Mouse (Mus musculus) neural tube, embryonic 11.5 days (tissue): ENCODE results near the gene Fance. TPM values are rescaled to one million over a fixed set of nuclear protein-coding genes. Genes with fewer than 3 reads are reported as not detected.

Experiments
- ATAC-seq: fragments of 200-750 bp; cut with Nextera tagmentation; 2 replicates; pipeline ENCODE4 v1.8.0; 2017; ENCODE audit warnings: moderate number of reproducible peaks, mild to moderate bottlenecking, moderate TSS enrichment, moderate library complexity; ENCODE audit not compliant: insufficient read depth, low FRiP score, low TSS enrichment
- DNase-seq: peaks from one replicate; pipeline ENCODE4 v3.0.0-alpha.2; 2015; ENCODE audit warnings: low spot score
- H3K27ac ChIP-seq: fragments of 300-500 bp; sonication (generic); 2 replicates; pipeline ENCODE4 v1.5.1; 2014; ENCODE audit warnings: low read depth, mild to moderate bottlenecking, low read length
- H3K27me3 ChIP-seq: fragments of 300-500 bp; sonication (generic); 2 replicates; pipeline ENCODE4 v1.6.1; 2014; ENCODE audit warnings: mild to moderate bottlenecking, low read length, mixed read lengths; ENCODE audit not compliant: control insufficient read depth, insufficient read depth
- H3K36me3 ChIP-seq: fragments of 300-500 bp; sonication (generic); 2 replicates; pipeline ENCODE4 v1.6.1; 2014; ENCODE audit warnings: mild to moderate bottlenecking, low read length, moderate library complexity, mixed read lengths; ENCODE audit not compliant: control insufficient read depth, insufficient read depth
- H3K4me1 ChIP-seq: fragments of 300-500 bp; sonication (generic); 2 replicates; pipeline ENCODE4 v1.6.1; 2014; ENCODE audit warnings: low read length, mixed read lengths; ENCODE audit not compliant: control insufficient read depth, insufficient read depth
- H3K4me2 ChIP-seq: fragments of 300-500 bp; sonication (generic); 2 replicates; pipeline ENCODE4 v1.6.1; 2014; ENCODE audit warnings: low read depth, mild to moderate bottlenecking, moderate library complexity
- H3K4me3 ChIP-seq: fragments of 300-500 bp; sonication (generic); 2 replicates; pipeline ENCODE4 v1.5.1; 2014; ENCODE audit warnings: low read depth, low read length
- H3K9ac ChIP-seq: fragments of 300-500 bp; sonication (generic); 2 replicates; pipeline ENCODE4 v1.6.1; 2014; ENCODE audit warnings: mild to moderate bottlenecking, low read length
- H3K9me3 ChIP-seq: fragments of 300-500 bp; sonication (generic); 2 replicates; pipeline ENCODE4 v1.6.1; 2016; ENCODE audit warnings: low read length; ENCODE audit not compliant: control insufficient read depth
- WGBS: fragments of 180-500 bp; shearing (Covaris S2); extraction: QIAGEN DNeasy Blood & Tissue Kit; methylation state at CpG from one replicate; pipeline ENCODE4 v1.1.7; 2014; 5-methylcytosine and 5-hydroxymethylcytosine counted together
- polyA plus RNA-seq: library from polyadenylated mRNA; unstranded; fragments of >200 nt; fragmentation: Nextera tagmentation; extraction: Ambion mirVana; gene quantifications from 2 replicates; pipeline ENCODE4 v1.2.1, GENCODE M21; 2014

The Fance gene
- 23.2 and 23.7 TPM in 2 replicates for polyA plus RNA-seq

DNA sequence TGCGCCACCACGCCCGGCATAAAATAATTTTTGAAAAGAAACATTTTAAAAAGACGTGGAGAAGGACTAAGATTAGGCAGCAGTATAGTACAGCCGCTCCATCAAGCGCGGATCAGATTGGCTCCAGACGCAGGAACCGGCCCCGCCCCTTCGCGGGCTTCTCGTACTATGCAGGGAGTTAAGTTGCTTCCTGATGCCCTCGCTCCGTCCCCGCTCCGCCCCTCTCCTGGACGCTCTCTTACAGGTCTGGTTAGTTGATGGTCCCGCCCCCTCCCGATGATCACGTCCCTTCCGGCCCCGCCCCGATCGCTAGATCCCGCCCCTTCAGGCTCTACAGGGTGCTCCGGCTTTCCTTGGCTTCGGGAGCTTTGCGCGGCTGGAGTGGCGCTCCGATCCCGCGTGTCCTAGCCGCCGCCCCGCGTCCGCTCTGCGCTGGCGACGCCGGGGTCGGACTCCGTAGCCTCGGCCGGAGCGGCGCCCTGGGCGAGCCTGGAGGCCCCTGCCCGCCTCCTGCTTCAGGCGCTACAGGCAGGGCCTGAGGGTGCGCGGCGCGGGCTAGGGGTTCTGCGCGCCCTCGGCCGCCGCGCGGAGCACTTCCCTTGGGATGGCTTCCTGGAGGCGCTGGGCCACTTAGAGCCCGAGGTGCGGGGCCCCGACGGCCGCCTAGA lies at the start of gene Fance:
Gene Fance (plus strand): TSS at position 308 of the 668 bp plus-strand sequence.
- peaks cover 4% of the 10 kb centered on the region; the same call in 1 of the 2 replicates for H3K4me1 ChIP-seq
- WGBS: under 1% methylated on average over 62 of the region's 69 CpGs
- H3K9ac ChIP-seq: peak within 1 kb of the TSS; percentile 87

DNA sequence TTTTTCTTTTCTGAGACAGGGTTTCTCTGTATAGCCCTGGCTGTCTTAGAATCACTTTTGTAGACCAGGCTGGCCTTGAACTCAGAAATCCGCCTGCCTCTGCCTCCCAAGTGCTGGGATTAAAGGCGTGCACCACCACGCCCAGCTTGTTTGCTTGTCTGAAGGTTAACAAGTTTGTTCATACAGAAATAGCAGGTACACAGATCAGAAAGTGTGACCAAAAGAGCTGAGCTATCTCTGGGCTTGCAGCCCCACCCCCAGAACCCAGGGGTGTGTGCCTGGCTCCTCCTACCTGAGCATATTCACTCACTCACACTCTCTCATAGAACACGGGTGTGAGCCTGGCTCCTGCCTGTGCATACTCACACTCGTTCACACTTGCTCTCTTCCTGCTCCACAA lies 46.1 kb upstream of the Fance start:
- Histone ChIP-seq H3K36me3 (no peaks in the 10 kb centered on the region), H3K9ac (no peak overlapping the region), H3K4me2 (no peak overlapping the region), H3K27me3 (no peaks in the 10 kb centered on the region), H3K9me3 (no peaks in the 10 kb centered on the region), H3K27ac (no peak overlapping the region), H3K4me1 (no peaks in the 10 kb centered on the region), H3K4me3 (no peak overlapping the region)
- 90% methylated on average over 5 of the region's 5 CpGs for WGBS
- DNase-seq: no peak
- no peak for ATAC-seq

More for the DNA sequence above, at the start of gene Fance:
- peak within 1 kb of the TSS; percentile 81 for H3K4me3 ChIP-seq
- H3K36me3 ChIP-seq: peaks cover 2% of the 10 kb centered on the region
- no peaks in the 10 kb centered on the region for H3K9me3 ChIP-seq
- H3K27me3 ChIP-seq: no peaks in the 10 kb centered on the region
- ATAC-seq (peak; percentile 95), DNase-seq (peak; percentile 99)
- peak within 1 kb of the TSS; percentile 76 for H3K4me2 ChIP-seq
- H3K27ac ChIP-seq: peak within 1 kb of the TSS; percentile 75

DNA sequence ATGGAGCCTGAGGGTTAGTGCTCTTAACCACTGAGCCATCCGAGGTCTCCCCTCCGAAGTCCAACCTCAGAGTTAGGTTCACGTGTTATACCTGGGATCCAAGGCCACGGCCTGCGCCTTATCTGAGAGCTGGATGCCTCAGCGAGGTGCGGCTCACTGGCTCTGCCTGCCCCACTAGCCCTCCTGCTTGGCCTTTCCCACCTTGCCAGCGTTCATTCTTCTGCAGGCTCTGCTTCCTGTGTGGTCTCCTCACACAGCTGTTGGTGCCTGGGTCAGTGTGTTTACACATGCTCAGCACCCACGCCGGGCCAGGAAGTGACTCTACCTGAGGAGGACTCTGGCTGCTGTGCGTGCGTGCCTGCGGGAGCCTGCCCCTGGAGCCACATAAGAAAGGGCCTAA lies 43.2 kb upstream of the Fance start:
- Histone ChIP-seq H3K9me3 (no peaks in the 10 kb centered on the region), H3K36me3 (no peaks in the 10 kb centered on the region), H3K27ac (no peak overlapping the region), H3K4me1 (no peaks in the 10 kb centered on the region), H3K27me3 (no peaks in the 10 kb centered on the region), H3K4me3 (no peak overlapping the region), H3K4me2 (no peak overlapping the region), H3K9ac (no peak overlapping the region)
- ATAC-seq (no peak), DNase-seq (no peak)
- 73% methylated on average over 13 of the region's 13 CpGs for WGBS

DNA sequence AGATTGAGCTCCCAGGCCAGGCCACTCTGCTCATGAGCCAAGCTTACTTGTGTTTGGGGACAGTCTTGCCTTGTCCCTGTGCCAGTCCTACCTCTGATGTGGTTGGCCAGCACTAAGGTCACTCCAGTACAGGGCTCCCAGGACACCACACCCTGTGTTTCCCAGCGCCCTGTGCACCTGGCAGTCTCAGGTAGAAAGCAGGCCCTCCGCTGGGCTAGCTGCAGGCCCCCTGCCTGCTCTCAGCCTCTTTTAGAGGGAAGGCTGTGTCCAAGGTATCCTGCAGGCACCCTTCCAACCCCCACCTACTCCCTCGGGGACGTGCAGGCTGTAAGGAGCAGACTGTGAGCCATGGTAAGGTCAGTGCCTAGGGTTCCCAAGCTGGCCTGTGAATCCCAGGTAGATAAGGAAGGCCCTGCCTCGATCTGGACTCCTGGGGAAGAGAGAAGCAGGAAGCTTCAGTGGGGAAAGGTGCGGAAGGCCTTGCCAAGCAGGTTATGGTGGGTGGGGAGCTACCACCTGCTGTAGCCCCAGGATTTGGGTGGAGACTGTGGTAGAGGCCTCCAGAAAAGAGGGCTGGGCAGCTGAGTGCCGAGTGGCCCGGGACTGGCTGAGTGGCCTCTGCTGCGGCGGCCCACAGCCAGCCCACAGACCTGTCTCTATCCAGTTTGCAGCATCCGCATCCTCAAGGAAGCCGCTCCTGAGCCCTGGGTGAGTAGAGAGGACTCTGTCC lies 41.6 kb upstream of the Fance start:
- Histone ChIP-seq H3K27ac (no peak overlapping the region), H3K4me2 (no peak overlapping the region)
- no peak for ATAC-seq

DNA sequence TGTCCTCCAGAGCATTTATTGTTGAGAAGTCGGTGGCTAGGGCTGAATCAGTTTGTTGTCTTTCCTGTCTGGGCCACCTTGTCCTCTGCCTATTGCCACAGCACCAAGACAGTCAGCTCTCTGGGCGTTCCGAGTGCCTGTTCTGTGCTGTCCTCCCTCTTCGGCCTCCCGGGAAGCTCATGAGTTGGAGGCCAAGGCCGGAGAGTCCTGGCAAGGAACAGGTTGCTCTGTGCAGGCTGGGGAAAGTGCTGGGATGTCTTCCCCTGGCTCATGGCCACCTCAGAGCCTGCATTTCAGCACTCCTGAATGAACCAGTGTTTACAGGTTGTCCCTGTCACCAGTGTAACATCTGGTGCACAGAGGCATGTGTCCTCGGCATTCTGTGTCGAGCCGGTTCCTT lies 41.0 kb upstream of the Fance start:
- 87% methylated on average over 9 of the region's 9 CpGs for WGBS
- Histone ChIP-seq H3K9ac (no peak overlapping the region), H3K27me3 (no peaks in the 10 kb centered on the region), H3K4me1 (no peaks in the 10 kb centered on the region), H3K36me3 (no peaks in the 10 kb centered on the region), H3K9me3 (no peaks in the 10 kb centered on the region), H3K4me2 (no peak overlapping the region), H3K27ac (no peak overlapping the region), H3K4me3 (no peak overlapping the region)
- no peak for ATAC-seq
- DNase-seq: no peak

More for the DNA sequence above, 41.6 kb upstream of the Fance start:
- Histone ChIP-seq H3K27me3 (no peaks in the 10 kb centered on the region), H3K9me3 (no peaks in the 10 kb centered on the region), H3K9ac (no peak overlapping the region), H3K4me3 (no peak overlapping the region), H3K4me1 (no peaks in the 10 kb centered on the region), H3K36me3 (no peaks in the 10 kb centered on the region)
- DNase-seq: no peak
- 86% methylated on average over 12 of the region's 12 CpGs for WGBS

DNA sequence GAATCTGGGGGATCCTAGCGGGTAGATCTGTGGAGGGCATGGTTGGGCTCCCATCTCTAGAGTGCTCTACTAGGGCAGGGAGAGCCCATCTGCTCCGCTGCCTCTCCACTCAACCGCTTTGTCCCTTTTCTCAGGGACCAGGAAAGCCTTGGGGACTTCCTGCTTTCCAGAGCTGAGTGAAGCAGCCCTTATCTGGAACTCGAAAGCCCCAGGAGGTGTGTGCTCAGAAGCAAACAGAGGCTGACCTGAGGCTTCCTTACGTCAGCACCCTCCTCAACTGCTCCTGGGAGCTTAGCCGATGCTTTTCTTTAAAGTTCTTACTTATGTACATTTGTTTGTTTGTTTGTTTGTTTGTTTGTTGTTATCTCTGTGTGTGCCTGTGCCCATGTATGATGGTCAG lies 40.5 kb upstream of the Fance start:
- Histone ChIP-seq H3K4me2 (no peak overlapping the region), H3K4me3 (no peak overlapping the region), H3K27me3 (no peaks in the 10 kb centered on the region), H3K36me3 (no peaks in the 10 kb centered on the region), H3K9me3 (no peaks in the 10 kb centered on the region), H3K27ac (no peak overlapping the region), H3K4me1 (no peaks in the 10 kb centered on the region), H3K9ac (no peak overlapping the region)
- 89% methylated on average over 6 of the region's 6 CpGs for WGBS
- ATAC-seq (no peak), DNase-seq (no peak)

DNA sequence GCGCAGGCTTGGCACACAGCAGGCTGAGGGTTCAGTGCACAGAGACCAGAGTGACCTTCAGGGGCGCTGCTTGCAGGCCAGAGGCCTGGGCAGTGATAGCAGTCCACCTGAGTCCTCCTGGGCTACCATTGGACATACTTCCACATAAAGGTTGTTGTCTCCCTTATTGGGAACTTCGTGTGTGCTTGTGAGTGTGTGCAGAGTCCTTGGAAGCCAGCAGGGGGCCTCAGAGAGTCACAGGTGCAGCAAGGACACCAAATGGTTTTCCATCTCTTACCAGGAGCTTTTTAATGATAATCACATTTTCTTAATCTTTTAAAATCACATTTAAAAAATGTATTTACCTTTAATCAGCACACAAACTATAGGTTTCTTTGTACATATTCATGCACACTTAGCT lies 38.6 kb upstream of the Fance start:
- Histone ChIP-seq H3K4me1 (peaks cover 8% of the 10 kb centered on the region), H3K27ac (no peak overlapping the region), H3K4me2 (no peak overlapping the region), H3K9ac (no peak overlapping the region), H3K27me3 (no peaks in the 10 kb centered on the region), H3K36me3 (no peaks in the 10 kb centered on the region), H3K4me3 (no peak overlapping the region), H3K9me3 (no peaks in the 10 kb centered on the region)
- WGBS: 78% methylated on average over 3 of the region's 3 CpGs
- DNase-seq (no peak), ATAC-seq (no peak)

DNA sequence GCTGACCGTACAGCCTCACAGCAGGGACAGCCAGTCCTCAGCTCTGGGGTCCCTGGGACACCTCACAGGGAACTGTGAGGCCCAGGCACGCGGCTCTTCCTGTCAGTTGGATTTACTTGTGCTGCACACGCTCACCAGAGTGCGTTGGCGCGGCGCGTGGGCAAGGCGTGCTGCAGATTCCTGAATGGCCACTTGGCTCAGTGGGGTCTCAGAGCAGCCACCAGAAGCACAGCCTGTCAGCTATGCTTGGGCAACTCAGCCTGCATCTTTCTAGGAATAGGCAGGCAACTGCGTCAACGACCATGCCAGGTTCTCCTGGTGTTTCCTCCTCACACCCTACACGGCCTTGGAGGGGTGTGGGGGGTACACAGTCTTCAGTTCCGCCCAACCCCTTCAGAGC lies 36.1 kb upstream of the Fance start:
- Histone ChIP-seq H3K9me3 (no peaks in the 10 kb centered on the region), H3K4me1 (peaks cover 13% of the 10 kb centered on the region), H3K4me3 (no peak overlapping the region), H3K27me3 (no peaks in the 10 kb centered on the region), H3K9ac (no peak overlapping the region), H3K36me3 (no peaks in the 10 kb centered on the region), H3K27ac (no peak overlapping the region), H3K4me2 (no peak overlapping the region)
- no peak for ATAC-seq
- WGBS: 89% methylated on average over 14 of the region's 14 CpGs
- no peak for DNase-seq

DNA sequence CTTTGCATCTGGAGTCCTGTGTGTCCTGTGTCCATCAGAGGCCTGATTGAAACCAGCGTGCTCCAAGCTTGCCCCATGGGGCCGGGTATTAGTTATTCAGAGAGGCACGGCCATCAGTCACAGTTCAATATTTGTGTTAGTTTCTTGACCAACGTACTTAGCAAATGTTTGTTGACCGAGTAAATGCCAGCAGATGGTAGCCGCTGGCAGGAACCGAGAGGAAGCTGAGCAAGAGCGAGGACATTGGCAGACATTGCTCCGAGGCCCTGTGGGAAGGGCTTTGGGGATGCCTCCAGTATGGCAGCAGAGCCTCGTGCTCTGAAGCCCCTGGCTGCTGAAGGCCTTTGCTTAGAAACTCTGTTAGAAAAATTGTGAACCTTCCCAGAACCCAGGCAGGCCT lies 35.6 kb upstream of the Fance start:
- DNase-seq (no peak), ATAC-seq (no peak)
- Histone ChIP-seq H3K27me3 (no peaks in the 10 kb centered on the region), H3K9me3 (no peaks in the 10 kb centered on the region), H3K9ac (no peak overlapping the region), H3K4me2 (no peak overlapping the region), H3K36me3 (no peaks in the 10 kb centered on the region), H3K4me1 (peaks cover 13% of the 10 kb centered on the region), H3K4me3 (no peak overlapping the region), H3K27ac (no peak overlapping the region)
- WGBS: 71% methylated on average over 10 of the region's 10 CpGs
